Mouse (Mus musculus) lung, adult 2 months (tissue): ENCODE measurements at regions not wholly inside any gene's neighbourhood (a gene's known extent, or its start where the extent isn't known, plus 50 kb on each side); places are given as distances from the start of the nearest gene placed in this dataset.

Source experiments
- CTCF ChIP-seq: fragments of 200-500 bp; IDR thresholded peaks from 2 replicates; pipeline ENCODE4 v1.5.1; 2011; ENCODE audit warnings: mild to moderate bottlenecking, low read length, control low read depth; ENCODE audit not compliant: insufficient read depth
- POLR2A ChIP-seq: fragments of 200-500 bp; IDR thresholded peaks from 2 replicates; pipeline ENCODE4 v1.6.1; 2011; ENCODE audit warnings: low read depth, mild to moderate bottlenecking, control low read depth, low read length, borderline replicate concordance; ENCODE audit errors: extremely low read depth

- no peak for TF ChIP-seq POLR2A
- no peak for TF ChIP-seq CTCF
Measured at GRCm38 (mm10) chr8:26843714-26844113, 133.4 kb upstream of the Zfp703 start.
